Mouse (Mus musculus) liver, adult 2 months (tissue): ENCODE measurements at regions not wholly inside any gene's neighbourhood (a gene's known extent, or its start where the extent isn't known, plus 50 kb on each side); places are given as distances from the start of the nearest gene placed in this dataset.

Source experiments
- CTCF ChIP-seq: fragments of 200-500 bp; IDR thresholded peaks from 2 replicates; pipeline ENCODE4 v1.5.1; 2011; ENCODE audit warnings: low read depth, low read length, control low read depth
- POLR2A ChIP-seq: fragments of 200-500 bp; IDR thresholded peaks from 2 replicates; pipeline ENCODE4 v1.6.1; 2011; ENCODE audit warnings: low read length, control low read depth; ENCODE audit not compliant: insufficient read depth; ENCODE audit errors: extremely low read depth

DNA sequence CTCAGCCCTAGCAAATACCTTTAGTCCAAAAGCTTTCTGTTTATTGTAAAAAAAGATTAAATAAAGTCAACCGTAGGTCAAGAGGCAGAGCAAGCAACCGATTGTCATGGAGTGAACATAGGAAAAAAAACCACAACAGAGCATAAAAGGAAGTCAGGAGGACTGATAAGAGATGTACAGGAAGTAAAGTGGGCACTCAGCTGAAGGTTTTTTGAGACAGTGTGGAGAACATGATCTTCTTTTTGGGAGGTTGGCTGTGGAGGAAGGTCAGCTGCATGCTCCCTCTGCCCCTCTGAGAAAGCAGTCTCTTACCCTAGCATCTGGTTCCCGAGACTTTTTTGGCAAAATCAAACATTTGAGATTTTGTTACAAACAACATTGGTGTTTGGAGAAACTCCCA is 832.1 kb downstream of the Slc4a3 start:
- TF ChIP-seq POLR2A (no peak), CTCF (no peak)
